In genomic region chr11:117830401-117830800, GRCm38 (mm10) we compare ENCODE assay signal across 1 mouse cellular context.
A peak's percentile ranks its signal among the peaks of the same experiment; 100 is the strongest.
TF ChIP-seq lines count a peak whose summit lies in the region.

No protein-coding gene starts in this region.

TF ChIP-seq in MEL, 35 proteins besides CTCF, POLR2A, EP300 and RAD21:
- peak; percentile 67 for TF ChIP-seq RCOR1 (IDR thresholded peaks at IDR 0.05; ENCODE audit: low read depth, low read length)
- TF ChIP-seq ETS1 (IDR thresholded peaks at IDR 0.05; ENCODE audit: low read depth, low read length), result peak; percentile 95
- no peak for TF ChIP-seq SMC3 (IDR thresholded peaks at IDR 0.05; ENCODE audit: low read depth, low read length)
- peak; percentile 33; the same call in 1 of the 2 replicates for TF ChIP-seq ELF1 (IDR thresholded peaks at IDR 0.05; ENCODE audit: low read depth, low read length)
- peak; percentile 79 for TF ChIP-seq SIN3A (IDR thresholded peaks at IDR 0.05; ENCODE audit: low read length)
- TF ChIP-seq GATA1 (IDR thresholded peaks at IDR 0.05; ENCODE audit: low read depth, low read length), result peak; percentile 42; the same call in 1 of the 2 replicates
- peak; percentile 56; the same call in 1 of the 2 replicates for TF ChIP-seq HCFC1 (IDR thresholded peaks at IDR 0.05; ENCODE audit: low read depth, low read length)
- TF ChIP-seq MYC (IDR thresholded peaks at IDR 0.05; ENCODE audit: low read depth, low read length), result 0 out of 2 replicates have a peak, but pooled peaks have one; percentile 44
- TF ChIP-seq JUND (IDR thresholded peaks at IDR 0.05; ENCODE audit: low read depth, low read length), result no peak
- no peak for TF ChIP-seq MAX (IDR thresholded peaks at IDR 0.05; ENCODE audit: low read length)
- TF ChIP-seq ZMIZ1 (IDR thresholded peaks at IDR 0.05; ENCODE audit: low read depth, low read length), result no peak
- TF ChIP-seq KAT2A (conservative IDR thresholded peaks at IDR 0.05; ENCODE audit: low read depth, low read length), result peak; percentile 32; the same call in 1 of the 2 replicates
- peak; percentile 48; the same call in 1 of the 2 replicates for TF ChIP-seq MAFK (IDR thresholded peaks at IDR 0.05; ENCODE audit: borderline replicate concordance, low read depth, low read length)
- TF ChIP-seq MEF2A (IDR thresholded peaks at IDR 0.05; ENCODE audit: extremely low read depth, insufficient replicate concordance, low read depth, low read length, poor library complexity, severe bottlenecking), result no peak
- TF ChIP-seq GABPA (IDR thresholded peaks at IDR 0.05; ENCODE audit: low read depth, low read length), result no peak
- no peak for TF ChIP-seq CHD2 (IDR thresholded peaks at IDR 0.05; ENCODE audit: low read length)
- TF ChIP-seq MAZ (IDR thresholded peaks at IDR 0.05; ENCODE audit: low read depth, low read length), result 0 out of 2 replicates have a peak, but pooled peaks have one; percentile 47
- no peak for TF ChIP-seq USF1 (IDR thresholded peaks at IDR 0.05; ENCODE audit: low read depth, low read length)
- peak; percentile 90 for TF ChIP-seq TAL1 (IDR thresholded peaks at IDR 0.05; ENCODE audit: low read length)
- 0 out of 2 replicates have a peak, but pooled peaks have one; percentile 17 for TF ChIP-seq MYB (IDR thresholded peaks at IDR 0.05; ENCODE audit: low read depth, low read length)
- peak; percentile 39; the same call in 1 of the 2 replicates for TF ChIP-seq BHLHE40 (IDR thresholded peaks at IDR 0.05; ENCODE audit: borderline replicate concordance, low read depth, low read length)
- TF ChIP-seq POLR2AphosphoS2 (IDR thresholded peaks at IDR 0.05; ENCODE audit: low read length), result 0 out of 2 replicates have a peak, but pooled peaks have one; percentile 32
- TF ChIP-seq NELFE (IDR thresholded peaks at IDR 0.05; ENCODE audit: low read depth, low read length), result 0 out of 2 replicates have a peak, but pooled peaks have one; percentile 22
- no peak for TF ChIP-seq TBP (IDR thresholded peaks at IDR 0.05; ENCODE audit: low read depth, low read length)
- no peak for TF ChIP-seq E2F4 (IDR thresholded peaks at IDR 0.05; ENCODE audit: borderline replicate concordance, low read depth, low read length)
- TF ChIP-seq TCF12 (IDR thresholded peaks at IDR 0.05; ENCODE audit: low read depth, low read length), result peak; percentile 85
- peak; percentile 41; the same call in 1 of the 2 replicates for TF ChIP-seq MXI1 (IDR thresholded peaks at IDR 0.05; ENCODE audit: low read depth, low read length)
